Mouse (Mus musculus) limb, embryonic 14.5 days (tissue): ENCODE data around the gene Il5ra. TPM values are rescaled to one million over a fixed set of nuclear protein-coding genes. Genes with fewer than 3 reads are reported as not detected.

Experiments used
- ATAC-seq: fragments of 200-750 bp; cut with Nextera tagmentation; 2 replicates; pipeline ENCODE4 v1.8.0; 2017; ENCODE audit warnings: low read depth, moderate number of reproducible peaks, moderate TSS enrichment; ENCODE audit not compliant: low FRiP score
- DNase-seq: peaks from one replicate; pipeline ENCODE4 v3.0.0-alpha.2; 2015; ENCODE audit warnings: low spot score
- H3K27ac ChIP-seq: fragments of 300-500 bp; sonication (generic); replicated peaks from 2 replicates; pipeline ENCODE4 v1.5.1; 2014; ENCODE audit warnings: low read depth, mild to moderate bottlenecking, low read length, moderate library complexity, mixed read lengths
- H3K27me3 ChIP-seq: fragments of 300-500 bp; sonication (generic); 2 replicates; pipeline ENCODE4 v1.6.1; 2014; ENCODE audit warnings: low read length, mixed read lengths; ENCODE audit not compliant: control insufficient read depth, insufficient read depth
- H3K36me3 ChIP-seq: fragments of 300-500 bp; sonication (generic); 2 replicates; pipeline ENCODE4 v1.6.1; 2014; ENCODE audit warnings: mild to moderate bottlenecking, low read length, moderate library complexity, mixed read lengths; ENCODE audit not compliant: control insufficient read depth, insufficient read depth
- H3K4me1 ChIP-seq: fragments of 300-500 bp; sonication (generic); 2 replicates; pipeline ENCODE4 v1.6.1; 2014; ENCODE audit warnings: antibody characterized with exemption, low read length, mixed read lengths; ENCODE audit not compliant: control insufficient read depth, insufficient read depth
- H3K4me2 ChIP-seq: fragments of 300-500 bp; sonication (generic); replicated peaks from 2 replicates; pipeline ENCODE4 v1.6.1; 2014; ENCODE audit warnings: low read depth, mild to moderate bottlenecking, low read length, moderate library complexity; ENCODE audit not compliant: severe bottlenecking
- H3K4me3 ChIP-seq: fragments of 300-500 bp; sonication (generic); replicated peaks from 2 replicates; pipeline ENCODE4 v1.5.1; 2014; ENCODE audit warnings: low read length
- H3K9ac ChIP-seq: fragments of 300-500 bp; sonication (generic); 2 replicates; pipeline ENCODE4 v1.6.1; 2014; ENCODE audit warnings: mild to moderate bottlenecking, low read depth, low read length, moderate library complexity; ENCODE audit not compliant: severe bottlenecking
- H3K9me3 ChIP-seq: fragments of 300-500 bp; sonication (generic); 2 replicates; pipeline ENCODE4 v1.6.1; 2016; ENCODE audit warnings: low read length; ENCODE audit not compliant: control insufficient read depth
- POLR2A ChIP-seq: fragments of 200-500 bp; IDR thresholded peaks from 2 replicates; pipeline ENCODE4 v1.8.0; 2012; ENCODE audit warnings: inconsistent platforms, mild to moderate bottlenecking, moderate library complexity, borderline replicate concordance; ENCODE audit not compliant: insufficient read depth, insufficient read length; ENCODE audit errors: extremely low read depth
- WGBS: fragments of 180-500 bp; shearing (Covaris S2); extraction: QIAGEN DNeasy Blood & Tissue Kit; methylation state at CpG from one replicate; pipeline ENCODE4 v1.1.7; 2014; 5-methylcytosine and 5-hydroxymethylcytosine counted together
- polyA plus RNA-seq, 2 experiments: library from polyadenylated mRNA; depleted of rRNA in 1 of 2; stranded (reverse) in 1 of 2; unstranded in 1 of 2; fragments of >200 nt; fragmentation: Nextera tagmentation in 1 of 2; extraction: Ambion mirVana in 1 of 2; gene quantifications; 2 replicates each; pipeline versions ENCODE4 v1.2.1 to v1.2.3; 2012 to 2014

Gene Il5ra
- polyA plus RNA-seq, 2 experiments, result 0.09 to 0.41 TPM

DNA sequence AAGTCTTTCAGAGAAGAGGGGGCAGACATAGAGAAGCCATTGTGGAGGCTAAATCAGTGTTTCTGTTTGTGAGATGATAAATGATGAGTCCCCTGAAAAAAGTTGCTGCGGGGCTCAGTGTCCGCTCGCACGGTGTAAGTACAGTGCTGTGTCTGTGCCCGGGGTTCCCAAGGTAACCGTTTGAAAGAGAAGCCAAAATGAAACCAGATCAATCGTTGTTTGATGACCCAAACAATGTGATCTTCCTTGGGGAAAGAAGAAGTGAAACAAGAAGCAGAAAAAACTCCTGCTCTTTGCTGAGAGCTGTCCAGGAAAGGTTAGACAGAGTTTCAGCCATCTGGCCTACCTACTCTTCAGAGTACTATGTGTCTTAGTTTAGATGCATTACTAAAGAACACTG is 1.5 kb upstream of the Il5ra start:
- no peak for TF ChIP-seq POLR2A
- H3K4me1 ChIP-seq, result no peaks in the 10 kb centered on the region
- H3K4me2 ChIP-seq, result no peak overlapping the region
- no peak for DNase-seq
- no peak for ATAC-seq
- no peak overlapping the region for H3K9ac ChIP-seq
- no peaks in the 10 kb centered on the region for H3K9me3 ChIP-seq
- 86% methylated on average over 7 of the region's 7 CpGs for WGBS
- H3K27ac ChIP-seq, result no peak overlapping the region
- H3K27me3 ChIP-seq, result no peaks in the 10 kb centered on the region
- H3K4me3 ChIP-seq, result no peak overlapping the region
- H3K36me3 ChIP-seq, result no peaks in the 10 kb centered on the region

DNA sequence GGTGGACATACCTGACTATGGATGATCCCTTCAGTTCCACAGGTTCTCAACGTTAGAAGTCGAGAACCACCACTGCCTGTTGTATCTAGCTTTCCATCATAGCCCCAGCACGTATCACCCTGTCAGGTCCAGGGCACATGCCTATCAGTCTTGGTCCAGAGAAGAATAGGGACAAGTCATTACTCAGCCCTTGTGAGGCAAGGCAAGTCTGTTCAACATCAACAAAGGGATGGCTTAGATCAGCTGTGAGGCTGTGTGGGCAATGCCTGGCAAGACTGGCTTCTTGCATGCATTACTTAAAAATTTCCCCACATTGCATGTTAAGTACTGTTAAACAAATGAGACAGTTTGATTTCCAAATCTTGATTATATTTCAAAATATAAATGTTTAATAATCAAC is 1.0 kb downstream of the Il5ra start:
- WGBS, result 84% methylated on average over 3 of the region's 3 CpGs
- H3K9me3 ChIP-seq, result no peaks in the 10 kb centered on the region
- H3K36me3 ChIP-seq, result no peaks in the 10 kb centered on the region
- H3K9ac ChIP-seq, result no peak overlapping the region
- no peak overlapping the region for H3K27ac ChIP-seq
- DNase-seq, result no peak
- no peak for TF ChIP-seq POLR2A
- H3K4me1 ChIP-seq, result no peaks in the 10 kb centered on the region
- ATAC-seq, result no peak
- no peak overlapping the region for H3K4me3 ChIP-seq
- H3K27me3 ChIP-seq, result no peaks in the 10 kb centered on the region
- no peak overlapping the region for H3K4me2 ChIP-seq

DNA sequence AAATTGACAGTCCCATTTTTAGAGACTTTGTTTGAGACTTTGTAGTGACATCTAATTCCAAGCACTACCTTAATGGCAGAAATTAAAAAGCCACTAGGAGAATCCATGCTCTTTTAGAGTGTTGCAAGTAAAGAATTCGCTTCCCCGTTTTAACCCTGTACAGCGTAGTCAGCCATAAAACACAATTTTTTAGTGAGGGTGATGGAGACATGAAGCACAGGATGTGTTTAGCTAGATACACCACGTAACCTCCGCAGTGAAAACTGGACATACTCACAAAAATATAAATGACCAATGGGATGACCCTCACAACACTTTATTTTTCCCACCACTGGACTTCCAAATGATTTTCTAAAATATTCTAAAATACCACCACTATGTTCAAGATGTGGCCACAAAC is 1.6 kb downstream of the Il5ra start:
- Histone ChIP-seq H3K9me3 (no peaks in the 10 kb centered on the region), H3K4me2 (no peak overlapping the region), H3K9ac (no peak overlapping the region), H3K4me3 (no peak overlapping the region), H3K36me3 (no peaks in the 10 kb centered on the region), H3K4me1 (no peaks in the 10 kb centered on the region), H3K27me3 (no peaks in the 10 kb centered on the region), H3K27ac (no peak overlapping the region)
- ATAC-seq (no peak), DNase-seq (no peak)
- no peak for TF ChIP-seq POLR2A
- WGBS, result 82% methylated on average over 5 of the region's 5 CpGs

DNA sequence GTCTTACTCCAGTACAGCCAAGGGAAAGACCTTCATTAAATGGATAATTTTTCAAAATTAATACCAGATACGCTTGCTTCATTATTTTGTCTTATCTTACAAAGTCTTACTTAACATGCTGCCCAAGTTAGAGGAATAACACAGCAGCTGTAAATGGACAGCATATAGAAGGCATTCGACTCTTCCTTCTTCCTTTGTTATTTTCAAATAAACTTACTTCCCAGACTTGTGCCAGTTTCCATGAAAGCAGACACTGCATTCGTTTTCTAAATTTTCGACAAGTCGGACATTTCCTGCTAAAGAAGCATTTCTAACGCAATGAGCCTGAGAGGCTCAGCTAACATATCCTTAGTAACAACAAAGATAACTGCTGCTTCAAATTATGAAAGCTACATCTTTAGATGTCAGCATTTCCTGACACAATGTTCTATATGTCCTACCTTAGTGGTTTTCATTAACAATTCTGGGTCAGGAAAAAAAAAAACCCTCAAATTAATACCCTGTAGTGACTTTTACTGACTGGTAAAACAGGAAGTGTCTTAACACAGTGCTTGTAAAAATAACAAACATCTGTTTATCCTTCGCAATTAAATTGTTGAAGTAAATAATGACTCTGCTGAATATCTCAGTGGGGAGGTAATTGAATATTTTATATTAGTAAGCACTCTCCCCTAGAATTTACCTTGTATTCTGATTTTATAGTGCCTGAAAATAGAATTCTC is 3.0 kb downstream of the Il5ra start:
- H3K4me3 ChIP-seq, result no peak overlapping the region
- 36% methylated on average over 7 of the region's 7 CpGs for WGBS
- ATAC-seq (no peak), DNase-seq (no peak)
- H3K36me3 ChIP-seq, result no peaks in the 10 kb centered on the region
- H3K4me1 ChIP-seq, result no peaks in the 10 kb centered on the region
- no peak overlapping the region for H3K27ac ChIP-seq
- H3K27me3 ChIP-seq, result no peaks in the 10 kb centered on the region
- H3K9me3 ChIP-seq, result no peaks in the 10 kb centered on the region
- no peak overlapping the region for H3K9ac ChIP-seq
- TF ChIP-seq POLR2A, result no peak
- no peak overlapping the region for H3K4me2 ChIP-seq

DNA sequence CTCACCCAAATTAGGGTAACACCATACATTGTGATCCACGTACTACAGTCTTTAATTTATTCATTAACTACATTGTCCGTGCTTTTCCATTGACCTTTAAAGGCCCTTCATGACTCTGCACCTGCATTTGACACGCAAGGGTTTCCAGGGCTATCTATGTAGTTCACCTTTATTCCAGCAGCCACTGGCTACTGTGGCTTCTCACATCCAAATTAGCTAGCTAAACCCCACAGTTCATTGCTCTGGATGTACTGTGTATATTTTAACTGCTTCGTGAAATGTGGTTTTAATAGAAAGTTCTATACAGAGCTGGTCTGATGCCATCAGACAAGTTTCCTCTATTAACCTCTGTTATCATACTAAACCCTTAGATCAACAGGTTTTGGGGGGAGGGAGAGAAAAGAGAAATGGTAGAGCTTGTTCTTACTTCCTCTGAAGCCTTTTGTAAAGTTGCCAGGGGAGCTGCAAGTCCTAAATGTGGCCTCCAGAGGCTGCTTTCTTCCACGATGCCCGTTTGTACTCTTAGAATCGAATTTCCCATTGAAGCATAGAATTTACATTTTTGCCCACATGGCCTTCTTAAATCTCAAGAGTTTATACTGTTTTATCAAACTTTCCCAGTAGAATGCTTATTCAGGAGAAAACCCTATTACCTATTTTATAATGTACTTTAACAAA is 5.1 kb downstream of the Il5ra start:
- 66% methylated on average over 7 of the region's 7 CpGs for WGBS
- no peak for ATAC-seq

More for the DNA sequence above, 5.1 kb downstream of the Il5ra start:
- Histone ChIP-seq H3K9me3 (no peaks in the 10 kb centered on the region), H3K4me1 (no peaks in the 10 kb centered on the region), H3K27ac (no peak overlapping the region), H3K9ac (no peak overlapping the region), H3K36me3 (no peaks in the 10 kb centered on the region), H3K4me3 (no peak overlapping the region), H3K27me3 (no peaks in the 10 kb centered on the region), H3K4me2 (no peak overlapping the region)
- no peak for DNase-seq
- no peak for TF ChIP-seq POLR2A
